Mouse (Mus musculus) cerebellum, adult 2 months (tissue): ENCODE measurements around the gene Drc1.

Experiments
- CTCF ChIP-seq: fragments of 200-500 bp; IDR thresholded peaks from 2 replicates; pipeline ENCODE4 v1.5.1; 2011; ENCODE audit warnings: low read depth, mild to moderate bottlenecking, control low read depth, low read length, moderate library complexity, borderline replicate concordance; ENCODE audit not compliant: insufficient read depth
- POLR2A ChIP-seq: fragments of 200-500 bp; IDR thresholded peaks from 2 replicates; pipeline ENCODE4 v1.6.1; 2011; ENCODE audit warnings: low read length, control low read depth, borderline replicate concordance; ENCODE audit not compliant: insufficient read depth

- TF ChIP-seq CTCF, result no peak
- TF ChIP-seq POLR2A, result no peak
Observed at GRCm38 (mm10) chr5:30355114-30355513, 73.9 kb downstream of the Drc1 start.
